Mouse (Mus musculus) embryonic fibroblast, embryonic 13.5 days (primary cell): ENCODE measurements around the gene Lypd6.

ENCODE experiments used
- CTCF ChIP-seq: IDR thresholded peaks from 2 replicates; pipeline ENCODE4 v1.5.1; 2011; ENCODE audit warnings: mild to moderate bottlenecking, control low read depth, low read length, moderate library complexity, borderline replicate concordance; ENCODE audit not compliant: insufficient read depth
- POLR2A ChIP-seq: IDR thresholded peaks from 2 replicates; pipeline ENCODE4 v1.6.1; 2011; ENCODE audit warnings: low read depth, mild to moderate bottlenecking, control low read depth, low read length, moderate library complexity

DNA sequence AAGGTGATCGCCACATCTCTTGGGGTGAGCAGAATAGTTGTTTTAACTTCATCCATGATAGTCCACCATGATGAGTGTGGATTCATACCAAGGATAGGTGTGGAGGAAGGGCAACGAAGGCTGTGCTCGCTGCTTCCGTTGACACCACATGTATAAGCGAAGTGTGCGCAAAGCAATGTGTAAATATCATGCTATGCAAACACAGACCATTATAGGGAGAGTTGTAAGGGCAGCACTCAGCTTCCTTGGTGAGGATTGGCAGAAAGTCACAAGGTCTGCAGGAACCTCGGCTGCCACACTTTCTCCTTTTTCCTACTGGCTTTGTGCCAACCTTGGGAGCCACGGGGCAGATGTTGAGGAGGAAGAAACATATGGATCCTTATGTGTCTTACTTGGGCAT lies 97.4 kb downstream of the Lypd6 start:
- TF ChIP-seq CTCF (no peak), POLR2A (no peak)
